Mouse (Mus musculus): ENCODE data around the gene Mrpl22.
"Not testable (repeated sequence)": the region's sequence is repeated elsewhere in the genome, so short reads cannot be mapped to it uniquely, and the experiment has no call there.

- not testable (repeated sequence) for TF ChIP-seq GATA1 (IDR thresholded peaks at IDR 0.05; ENCODE audit: borderline replicate concordance, low read length); FLI1 (IDR thresholded peaks at IDR 0.05; ENCODE audit: low read length)
Measured at GRCm38 (mm10) chr11:58215049-58215430, 43.6 kb downstream of the Mrpl22 start.
